ENCODE assay signal across 8 mouse cellular contexts in the genomic region with DNA sequence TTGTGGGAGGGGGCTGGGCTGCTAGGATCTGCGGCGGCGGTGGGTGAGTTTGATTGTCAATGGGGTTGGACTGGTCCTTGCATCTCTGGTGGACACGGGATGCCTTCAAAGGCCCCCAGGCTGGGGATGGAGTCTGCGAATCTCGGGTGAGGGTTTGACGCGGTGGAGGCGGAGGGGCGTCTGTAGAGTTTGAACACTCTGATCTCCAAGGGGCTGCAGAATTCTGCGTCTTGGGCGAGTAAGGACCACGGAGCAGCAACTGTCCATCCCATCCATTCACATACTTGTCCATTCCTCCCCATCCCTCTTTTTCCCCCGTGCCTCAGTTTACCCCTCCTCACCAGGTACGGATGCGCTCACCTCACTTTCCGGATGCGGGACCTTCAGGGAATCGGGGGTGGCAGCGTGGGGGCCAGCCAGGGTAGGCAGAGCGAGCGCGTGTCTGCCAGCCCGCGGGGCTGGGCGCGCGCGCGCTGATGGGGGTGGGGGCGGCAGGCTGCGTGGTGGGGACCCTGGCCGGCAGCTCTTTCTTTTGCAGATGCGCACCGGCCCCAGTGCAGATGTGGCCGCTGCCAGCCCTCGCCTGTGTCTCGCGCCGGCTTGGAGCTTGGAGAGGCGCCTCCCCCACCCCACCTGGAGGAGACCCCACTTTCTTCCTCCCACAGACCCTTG. TPM values are rescaled to one million over a fixed set of nuclear protein-coding genes. Genes with fewer than 3 reads are reported as not detected.
DNase-seq lines count a peak whose midpoint lies in the region; ATAC-seq lines count a peak whose summit lies in the region.

Shisa7 (minus strand) TSS at position 452 of the 672 bp plus-strand sequence.

- H3K4me3 ChIP-seq in limb, embryonic 13.5 days = peak within 1 kb of the TSS; percentile 46
- peak within 1 kb of the TSS; percentile 43 for H3K4me3 ChIP-seq in stomach, embryonic 16.5 days (replicated peaks; ENCODE audit: low read length)

- H3K9ac ChIP-seq in limb, embryonic 13.5 days = peak within 1 kb of the TSS; percentile 54
- peak within 1 kb of the TSS; percentile 50 for H3K9ac ChIP-seq in stomach, embryonic 16.5 days (ENCODE audit: low read length)

- peaks cover 94% of the 10 kb centered on the region for H3K27me3 ChIP-seq in limb, embryonic 13.5 days
- H3K27me3 ChIP-seq in stomach, embryonic 16.5 days (ENCODE audit: control insufficient read depth, insufficient read depth, low read length) = peaks cover 32% of the 10 kb centered on the region

- ATAC-seq in limb, embryonic 13.5 days (ENCODE audit: low FRiP score, low read depth) = peak; percentile 44; the same call in 1 of the 2 replicates
- ATAC-seq in stomach, embryonic 16.5 days (ENCODE audit: insufficient read depth, low FRiP score) = peak; percentile 41; the same call in 1 of the 2 replicates

- no peaks in the 10 kb centered on the region for H3K36me3 ChIP-seq in limb, embryonic 13.5 days
- no peaks in the 10 kb centered on the region for H3K36me3 ChIP-seq in stomach, embryonic 16.5 days (ENCODE audit: control insufficient read depth, insufficient read depth, low read length)

- WGBS in limb, embryonic 13.5 days = under 1% methylated on average over 41 of the region's 41 CpGs
- WGBS in stomach, embryonic 16.5 days = under 1% methylated on average over 41 of the region's 41 CpGs

- no peak within 1 kb of the TSS for H3K27ac ChIP-seq in limb, embryonic 13.5 days
- no peak within 1 kb of the TSS for H3K27ac ChIP-seq in stomach, embryonic 16.5 days (ENCODE audit: low read length)

- H3K9me3 ChIP-seq in limb, embryonic 13.5 days = no peaks in the 10 kb centered on the region
- H3K9me3 ChIP-seq in stomach, embryonic 16.5 days (replicated peaks; ENCODE audit: control insufficient read depth, low read length) = no peaks in the 10 kb centered on the region

- peak within 1 kb of the TSS; percentile 90 for H3K4me2 ChIP-seq in limb, embryonic 13.5 days (replicated peaks)
- H3K4me2 ChIP-seq in stomach, embryonic 16.5 days (ENCODE audit: low read depth, low read length) = peak within 1 kb of the TSS; percentile 76

- H3K4me1 ChIP-seq in limb, embryonic 13.5 days = peaks cover 25% of the 10 kb centered on the region
- H3K4me1 ChIP-seq in stomach, embryonic 16.5 days (ENCODE audit: control insufficient read depth, insufficient read depth, low read length) = peaks cover 15% of the 10 kb centered on the region

- DNase-seq in cerebellum, adult 9-10 months = peak; percentile 27
- DNase-seq in cerebellum, postnatal 36 days = no peak
- peak; percentile 11 for DNase-seq in retina, embryonic 14.5 days (ENCODE audit: low spot score)
- DNase-seq in retina, postnatal 1 day = no peak
- DNase-seq in ovary, postnatal 14 days (ENCODE audit: low spot score) = no peak
- no peak for DNase-seq in kidney, postnatal 4 days

RNA-seq across cellular contexts. Expression of gene Shisa7, which starts in this region (rescaled TPM):
- polyA plus RNA-seq in limb, embryonic 13.5 days (2015; fragmentation: Nextera tagmentation; extraction: Ambion mirVana) = 0.17 and 0.33 TPM in 2 replicates
- polyA plus RNA-seq in stomach, embryonic 16.5 days (2015; fragmentation: Nextera tagmentation; extraction: Ambion mirVana) = 0.26 and 0.49 TPM in 2 replicates

Comparison
In these comparisons a context has a peak if more than half of its experiments do, and no peak if none do; other contexts are left out.
1. DNase-seq: peak in cerebellum, adult 9-10 months (single experiment) and retina, embryonic 14.5 days (single experiment); none in cerebellum, postnatal 36 days (0 of 2), retina, postnatal 1 day (single experiment), ovary, postnatal 14 days (single experiment) and kidney, postnatal 4 days (0 of 2).
2. Peak in ATAC-seq, H3K4me3 ChIP-seq, H3K9ac ChIP-seq and H3K4me2 ChIP-seq in limb, embryonic 13.5 days; RNA of the gene not detected or under 1 TPM.
3. Peak in ATAC-seq, H3K4me3 ChIP-seq, H3K9ac ChIP-seq and H3K4me2 ChIP-seq in stomach, embryonic 16.5 days; RNA of the gene not detected or under 1 TPM.